Mouse (Mus musculus): ENCODE measurements at regions not wholly inside any gene's neighbourhood (a gene's known extent, or its start where the extent isn't known, plus 50 kb on each side); places are given as distances from the start of the nearest gene placed in this dataset.

DNA sequence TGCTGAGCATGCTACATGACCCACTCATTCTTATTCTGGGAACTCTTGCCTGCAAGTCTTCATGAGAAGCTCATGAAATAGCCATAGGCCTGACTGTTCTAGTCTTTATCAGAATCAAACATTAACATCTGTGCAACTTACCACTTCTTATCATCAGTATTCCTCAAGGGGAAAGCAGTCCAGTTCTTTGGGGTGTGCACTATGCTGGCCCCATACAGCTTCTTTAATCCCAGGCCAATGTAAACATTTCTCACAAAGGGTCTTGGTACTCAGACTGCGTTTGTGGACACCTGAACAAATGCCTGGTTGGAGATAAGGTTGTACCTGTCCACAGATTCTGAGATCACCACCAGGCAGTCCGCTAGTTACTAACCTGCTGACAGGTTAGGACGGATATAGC is 51.3 kb downstream of the 3110018I06Rik start:
- no peak for DNase-seq (ENCODE audit: low read depth, low spot score)

DNA sequence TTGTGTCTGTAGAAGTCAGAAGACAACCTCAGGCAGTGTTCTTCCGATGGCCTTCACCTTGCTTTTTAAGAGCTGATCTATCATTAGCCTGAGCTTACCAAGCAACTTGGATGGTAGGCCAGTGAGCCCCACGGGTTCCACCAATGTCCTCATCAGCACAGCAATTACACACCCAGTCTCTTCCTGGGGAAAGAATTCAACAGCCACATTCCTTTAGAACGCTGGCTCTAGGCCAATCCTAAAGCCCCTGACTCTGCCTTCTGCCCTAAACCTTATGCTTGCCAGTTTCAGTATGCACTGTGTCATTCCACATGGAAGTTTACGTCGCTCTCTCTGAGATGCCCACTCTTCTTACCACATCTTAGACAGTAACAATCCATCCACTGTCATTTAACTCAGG is 52.8 kb downstream of the 3110018I06Rik start:
- DNase-seq (ENCODE audit: low read depth, low spot score): no peak

DNA sequence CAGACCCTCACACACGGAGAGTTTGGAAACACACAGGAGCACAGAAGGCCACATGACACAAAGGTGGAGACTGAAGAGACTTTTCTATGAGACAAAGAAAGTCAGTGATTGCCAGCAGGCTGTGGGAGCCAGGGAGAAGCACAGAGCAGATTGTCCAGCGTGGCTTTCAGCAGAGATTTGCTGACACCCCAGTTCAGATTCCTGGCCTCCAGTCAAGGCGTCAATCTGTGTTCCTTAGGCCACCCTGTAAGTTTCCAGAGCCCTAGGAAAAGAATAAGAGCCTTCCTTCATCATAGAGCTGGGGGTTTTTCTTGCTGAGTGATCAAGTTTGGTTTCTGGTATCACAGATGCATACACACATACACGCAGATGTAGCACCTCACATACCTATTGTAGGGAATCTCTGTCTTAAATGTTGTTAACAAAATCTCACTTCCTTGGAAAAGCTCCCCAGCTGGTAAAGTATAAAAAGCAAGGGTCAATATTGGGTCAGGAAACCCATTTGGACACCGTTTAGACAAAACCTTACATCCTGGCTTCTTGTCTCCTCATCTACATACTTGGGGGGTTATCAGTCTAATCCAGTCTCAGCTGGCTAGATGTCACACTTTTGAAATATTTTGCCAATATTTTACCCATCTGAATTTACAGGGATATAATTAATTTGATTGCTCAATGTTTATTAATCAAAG is 58.9 kb downstream of the 3110018I06Rik start:
- no peak for DNase-seq (ENCODE audit: low read depth, low spot score)

DNA sequence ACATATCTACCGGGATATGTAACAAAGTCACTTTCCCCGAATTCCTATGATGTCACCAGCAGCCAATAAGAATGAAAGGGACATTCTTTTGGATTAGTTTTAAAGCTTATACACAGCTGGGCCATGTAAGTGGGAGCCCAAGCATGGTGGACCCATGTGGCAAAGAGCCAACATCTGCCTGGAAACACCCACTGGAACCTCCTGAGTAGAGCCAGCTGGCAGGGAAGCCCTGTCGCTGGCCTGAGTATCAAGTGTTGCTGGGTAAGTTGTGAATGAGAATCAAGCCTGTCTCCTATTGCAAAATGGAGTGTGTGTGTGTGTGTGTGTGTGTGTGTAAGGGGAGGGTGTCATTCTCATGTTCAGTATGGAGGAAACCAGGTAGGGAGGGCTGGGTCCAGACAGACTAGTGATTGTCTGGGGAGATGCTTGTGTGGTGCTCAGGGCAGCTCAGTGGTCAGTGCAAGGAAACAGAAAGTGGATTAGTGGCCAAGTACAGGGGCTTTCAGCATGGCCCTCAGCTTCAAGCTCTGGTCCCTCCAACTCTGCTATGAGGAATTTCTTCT is 59.5 kb downstream of the 3110018I06Rik start:
- DNase-seq (ENCODE audit: low read depth, low spot score): no peak

DNA sequence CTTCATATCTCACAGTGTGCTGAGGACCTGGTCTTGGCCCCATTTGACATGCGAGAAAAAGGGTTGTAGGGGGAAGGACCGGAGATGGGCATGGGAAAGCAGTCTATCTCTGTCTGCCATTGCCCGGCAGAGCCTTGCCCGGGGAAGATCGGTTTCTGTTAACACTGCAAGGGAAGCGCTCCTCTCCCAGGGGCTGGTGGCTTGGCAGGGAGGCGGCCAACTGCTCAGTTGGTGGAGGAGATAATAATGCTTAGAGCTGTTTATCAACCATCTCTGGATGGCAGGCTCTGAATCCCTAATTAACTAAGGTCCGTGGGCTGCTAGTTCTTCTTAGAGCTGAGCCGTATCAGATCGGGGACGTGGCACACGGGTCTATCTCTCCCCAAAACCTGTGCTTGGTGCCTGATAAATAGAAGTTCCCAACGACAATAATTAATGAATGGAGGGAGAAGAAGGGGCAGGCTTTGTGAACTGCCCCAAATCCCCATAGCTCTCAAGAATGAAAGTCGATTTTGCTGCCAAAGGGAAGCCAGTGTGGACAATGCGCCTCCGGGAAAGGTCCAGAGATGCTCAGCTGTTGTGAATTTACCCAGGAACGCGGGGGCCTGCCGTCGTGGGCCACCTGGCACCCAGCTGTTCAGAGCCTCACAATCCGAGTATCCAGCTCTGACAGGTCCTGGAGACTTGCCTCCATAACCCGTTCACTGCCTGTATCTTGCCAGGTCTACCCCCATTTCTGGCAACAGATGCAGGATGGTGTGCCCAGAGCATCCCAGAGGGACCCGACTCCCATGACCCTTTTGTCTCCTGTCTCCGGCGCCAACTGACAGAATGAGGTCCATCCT is 61.2 kb downstream of the 3110018I06Rik start:
- no peak for DNase-seq (ENCODE audit: low read depth, low spot score)

DNA sequence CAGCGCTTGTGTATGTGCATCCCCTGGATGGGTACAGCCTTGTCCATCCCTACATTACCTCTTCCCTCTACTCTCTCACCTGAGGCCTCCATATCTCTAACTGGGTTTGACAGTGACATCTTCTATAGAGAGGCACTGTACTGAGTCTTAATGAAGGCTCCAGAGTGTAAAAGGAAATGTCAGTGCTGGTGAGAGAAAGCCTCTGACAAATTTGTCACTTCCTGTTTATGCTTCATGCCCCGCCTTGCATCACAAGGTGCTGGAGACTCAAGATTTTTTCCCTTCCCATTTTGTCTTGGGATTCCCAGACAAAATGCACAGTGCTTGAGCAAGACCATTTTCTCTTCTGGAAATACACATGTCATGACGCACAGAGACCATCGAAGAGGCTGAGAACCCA is 70.8 kb downstream of the 3110018I06Rik start:
- no peak for DNase-seq (ENCODE audit: low read depth, low spot score)

DNA sequence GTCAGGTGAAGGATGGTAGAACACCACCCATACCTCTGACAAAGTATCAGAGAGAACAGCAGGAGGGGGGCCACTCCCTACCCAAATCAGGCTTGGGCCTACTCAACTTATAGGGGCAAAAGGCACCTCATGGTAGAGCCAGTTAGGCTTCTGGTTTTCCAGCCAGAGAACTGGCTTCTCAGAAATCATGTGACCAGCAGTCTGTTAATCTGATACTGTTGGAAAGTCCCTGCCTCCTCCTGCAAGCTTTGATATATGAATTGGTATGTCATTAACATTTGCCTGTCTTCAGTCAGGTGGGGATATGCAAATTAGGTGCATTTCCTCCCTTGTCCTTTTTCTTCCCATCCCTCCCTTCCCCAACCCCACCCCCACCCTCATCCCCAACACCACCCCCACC is 71.7 kb downstream of the 3110018I06Rik start:
- peak; percentile 14 for DNase-seq (ENCODE audit: low read depth, low spot score)

DNA sequence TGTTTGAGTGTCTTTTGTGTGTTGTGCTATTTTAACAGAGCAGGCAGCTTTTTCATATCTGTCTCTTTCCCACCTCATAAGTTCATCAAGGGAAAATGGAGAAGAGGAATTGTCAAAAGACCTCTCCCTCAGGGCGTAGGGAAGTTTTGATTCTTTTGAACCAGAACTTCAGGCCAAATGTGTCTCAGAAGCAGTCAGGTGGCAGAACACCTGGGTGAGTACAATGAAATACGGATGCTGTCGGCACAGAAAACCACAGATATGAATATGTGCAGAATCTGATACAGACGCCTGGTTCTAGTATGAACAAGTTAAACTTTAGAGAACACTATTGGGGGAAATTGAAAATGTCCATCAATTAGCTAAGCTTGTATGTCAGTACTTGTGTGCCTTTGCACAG is 84.2 kb downstream of the 3110018I06Rik start:
- no peak for DNase-seq (ENCODE audit: low read depth, low spot score)

DNA sequence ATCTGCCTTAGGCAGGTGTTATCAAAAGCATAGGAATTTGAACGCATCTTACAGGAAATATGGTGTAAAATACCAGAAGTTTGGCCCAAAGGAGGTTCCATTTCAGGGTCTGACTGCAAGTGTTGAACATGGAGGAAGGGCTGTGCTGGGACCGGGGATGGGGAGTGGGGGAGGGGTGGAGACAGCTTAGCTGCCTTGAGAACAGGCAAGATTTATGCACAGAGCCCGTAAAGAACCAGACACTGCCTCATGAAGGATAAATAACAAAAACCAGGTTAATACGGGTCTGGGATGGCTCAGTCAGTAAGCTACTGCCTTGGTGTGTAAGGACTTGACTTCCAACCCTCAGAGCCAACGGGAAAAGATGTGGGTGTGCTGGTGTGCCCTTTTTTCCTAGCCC is 91.1 kb downstream of the 3110018I06Rik start:
- DNase-seq (ENCODE audit: low read depth, low spot score): no peak

DNA sequence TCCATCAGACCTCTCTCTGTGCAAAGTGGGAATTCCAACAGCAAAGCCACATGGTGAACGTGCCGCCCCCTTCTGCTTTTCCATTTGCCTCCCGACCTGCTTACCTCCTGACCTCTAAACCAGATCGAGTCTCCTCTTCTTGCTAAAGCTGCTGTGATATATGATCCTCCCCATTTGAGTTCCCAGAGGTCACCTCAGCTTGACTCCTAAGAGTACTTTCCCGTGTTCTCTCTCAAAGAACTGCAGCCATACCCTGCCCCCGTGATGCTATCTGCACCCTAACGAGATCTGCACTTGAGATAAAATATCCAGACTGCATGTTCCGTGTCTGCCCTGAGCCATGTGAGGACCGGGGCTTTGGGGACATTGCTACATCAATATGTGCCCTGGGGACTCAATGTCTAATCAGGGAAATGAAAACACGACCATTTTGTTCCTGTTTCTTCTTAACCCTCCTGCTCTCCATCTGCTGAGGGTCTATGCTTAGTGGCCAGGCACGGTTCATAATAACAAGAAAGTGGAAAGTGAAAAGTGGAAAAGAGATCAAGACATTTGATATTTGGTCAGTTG is 94.8 kb downstream of the 3110018I06Rik start:
- no peak for DNase-seq (ENCODE audit: low read depth, low spot score)

DNA sequence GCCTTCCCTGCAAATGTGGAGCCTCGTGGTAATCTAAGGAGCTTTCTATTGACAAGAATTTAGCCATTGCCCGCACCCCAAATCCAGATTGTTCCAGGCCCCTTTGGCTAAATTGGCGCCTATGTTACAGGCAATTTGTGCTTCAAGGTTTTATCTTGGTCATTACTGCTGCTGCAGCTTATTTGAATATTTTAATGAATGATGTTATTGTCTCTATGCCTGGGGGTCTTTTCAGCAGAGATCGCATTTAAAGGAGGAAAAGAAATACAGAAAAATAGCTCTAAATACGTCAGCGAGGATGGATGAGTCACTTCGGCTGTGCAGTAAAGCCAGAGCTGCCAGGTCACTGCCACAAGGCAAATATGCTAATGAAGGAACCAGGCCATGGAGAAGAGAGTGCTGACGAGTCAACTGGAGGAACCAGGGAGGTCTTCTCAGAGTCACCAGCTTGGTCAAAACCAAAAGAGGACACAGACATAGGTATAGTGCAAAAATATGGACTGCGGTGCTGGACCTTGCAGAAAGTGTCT is 97.3 kb downstream of the 3110018I06Rik start:
- DNase-seq (ENCODE audit: low read depth, low spot score): no peak

DNA sequence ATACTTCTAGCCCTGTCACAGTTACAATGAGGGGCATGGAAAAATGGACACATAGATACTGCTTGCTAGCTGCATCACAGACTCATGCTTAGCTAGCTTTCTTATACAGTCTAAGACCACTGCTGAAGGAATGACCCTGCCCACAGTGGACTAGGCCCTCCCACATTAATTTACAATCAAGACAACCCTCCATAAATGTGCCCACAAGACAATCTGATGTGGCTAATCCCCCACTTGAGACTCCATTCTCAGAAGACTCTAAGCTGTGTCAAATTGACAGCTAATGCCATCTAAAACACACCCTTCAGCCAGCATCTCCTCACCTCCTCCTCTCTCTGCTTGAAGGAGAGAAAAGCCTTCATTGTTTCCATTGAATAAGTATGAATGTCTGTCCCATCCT is 107.8 kb downstream of the 3110018I06Rik start:
- no peak for DNase-seq (ENCODE audit: low read depth, low spot score)

DNA sequence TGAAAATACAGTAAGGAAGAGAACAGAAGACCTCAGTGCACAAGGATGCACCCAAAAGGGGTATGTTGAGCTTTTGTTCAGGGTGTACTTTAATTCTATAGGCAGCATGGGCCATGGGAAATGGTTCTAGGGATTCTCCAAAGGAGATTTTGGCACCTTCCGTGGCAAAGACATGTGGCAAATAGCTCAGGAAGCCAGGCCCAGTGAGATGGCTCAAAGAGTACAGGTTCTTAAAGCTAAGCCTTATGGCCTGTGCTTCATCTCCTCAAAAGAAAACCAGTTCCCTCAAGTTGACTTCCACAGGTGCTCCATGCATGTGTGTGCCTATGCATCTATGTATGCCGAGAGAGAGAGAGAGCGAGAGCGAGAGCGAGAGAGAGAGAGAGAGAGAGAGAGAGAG is 112.1 kb downstream of the 3110018I06Rik start:
- DNase-seq (ENCODE audit: low read depth, low spot score): no peak

DNA sequence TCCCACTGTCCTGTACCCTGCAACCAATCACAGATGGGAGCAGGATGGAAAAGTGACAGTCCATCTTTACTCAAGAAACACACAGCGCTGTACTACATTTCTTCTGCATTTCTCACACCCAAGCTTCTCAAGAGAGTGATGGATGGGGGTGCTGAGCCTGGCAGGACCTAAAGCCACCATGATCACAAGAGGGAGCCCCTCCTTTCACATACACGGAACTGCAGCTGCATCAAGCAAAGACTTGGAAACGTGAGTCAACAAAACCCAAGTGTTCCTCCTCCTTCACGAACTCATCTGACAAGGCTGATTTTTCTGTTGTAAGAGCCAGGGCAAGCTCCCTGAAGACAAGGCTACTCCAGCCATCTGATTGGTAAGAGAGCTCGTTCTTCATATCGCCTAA is 120.5 kb downstream of the 3110018I06Rik start:
- DNase-seq (ENCODE audit: low read depth, low spot score): no peak

DNA sequence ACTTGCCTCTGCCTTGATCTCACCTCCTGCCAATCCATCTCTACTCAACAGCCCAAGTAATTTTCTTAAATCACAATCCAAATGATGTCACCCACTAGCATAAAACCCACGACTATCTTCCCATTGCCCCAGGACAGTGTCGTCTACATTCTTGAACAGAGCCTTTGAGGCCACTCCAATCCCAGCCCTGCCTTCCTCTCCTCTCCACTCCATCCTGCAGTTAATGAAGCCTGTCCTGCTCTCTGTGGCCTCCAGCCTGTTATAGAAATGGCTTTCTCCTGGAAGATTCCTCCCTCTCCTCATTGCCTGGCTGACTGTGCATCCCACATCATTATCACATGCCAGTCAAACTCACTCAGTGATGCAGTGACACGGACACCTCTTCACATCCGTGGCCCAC is 121.6 kb downstream of the 3110018I06Rik start:
- DNase-seq (ENCODE audit: low read depth, low spot score): no peak

DNA sequence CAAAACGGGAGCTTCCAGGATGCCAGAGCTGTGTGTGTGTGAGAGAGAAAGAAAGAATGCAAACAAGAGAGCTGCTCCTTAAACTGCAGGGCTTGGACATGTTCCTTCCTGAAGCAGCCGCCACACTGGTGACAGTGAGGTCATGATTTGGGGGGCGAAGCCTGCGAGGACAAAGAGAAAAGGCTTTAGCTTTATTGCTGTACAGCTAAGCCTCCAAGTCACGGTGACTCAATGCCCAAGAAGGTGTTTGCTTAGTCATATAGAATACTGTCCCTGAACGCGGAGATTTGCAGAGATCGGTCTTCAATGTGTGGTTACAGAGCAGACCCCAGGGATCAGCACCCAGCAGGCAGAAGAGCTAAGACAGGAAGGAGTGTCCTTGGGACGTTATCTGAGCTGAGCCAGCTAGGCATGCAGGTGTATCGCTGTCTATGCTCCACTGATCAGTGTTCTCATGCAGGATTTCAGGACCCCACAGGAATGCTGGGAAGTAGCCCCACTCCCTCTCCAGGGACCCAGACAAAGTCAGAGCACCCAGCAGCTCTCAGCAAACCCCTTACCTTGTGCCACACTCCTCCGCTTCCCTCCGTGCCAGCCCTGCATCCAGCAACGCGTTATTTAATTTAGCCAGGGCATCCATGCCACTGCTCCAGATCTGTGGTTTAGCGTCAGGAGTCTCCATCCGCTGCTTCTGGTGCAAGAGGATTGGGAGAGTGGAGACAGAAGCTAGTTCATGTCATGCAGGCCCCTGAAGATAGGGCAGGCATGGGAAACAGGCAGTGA is 129.0 kb downstream of the 3110018I06Rik start:
- DNase-seq (ENCODE audit: low read depth, low spot score): peak; percentile 2

DNA sequence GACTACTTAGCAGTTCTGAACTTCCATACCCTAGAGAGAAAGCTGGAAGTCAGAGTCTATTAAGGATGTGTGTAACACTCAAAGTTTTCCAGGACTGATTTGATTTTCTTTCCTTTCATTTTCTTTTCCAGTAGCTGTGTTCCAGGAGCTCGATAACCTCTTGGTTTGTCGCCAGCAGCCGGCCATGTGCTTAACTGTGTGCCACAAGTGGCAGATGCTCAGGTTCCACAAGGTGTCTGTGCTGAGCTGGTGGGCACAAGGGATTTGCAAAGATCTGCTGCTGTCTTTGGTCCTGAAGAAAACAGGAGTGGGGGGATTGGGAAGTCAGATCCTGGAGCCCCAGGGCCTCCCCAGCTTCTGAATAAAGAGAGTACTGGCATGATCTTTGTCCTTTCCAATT is 136.0 kb downstream of the 3110018I06Rik start:
- DNase-seq (ENCODE audit: low read depth, low spot score): no peak

DNA sequence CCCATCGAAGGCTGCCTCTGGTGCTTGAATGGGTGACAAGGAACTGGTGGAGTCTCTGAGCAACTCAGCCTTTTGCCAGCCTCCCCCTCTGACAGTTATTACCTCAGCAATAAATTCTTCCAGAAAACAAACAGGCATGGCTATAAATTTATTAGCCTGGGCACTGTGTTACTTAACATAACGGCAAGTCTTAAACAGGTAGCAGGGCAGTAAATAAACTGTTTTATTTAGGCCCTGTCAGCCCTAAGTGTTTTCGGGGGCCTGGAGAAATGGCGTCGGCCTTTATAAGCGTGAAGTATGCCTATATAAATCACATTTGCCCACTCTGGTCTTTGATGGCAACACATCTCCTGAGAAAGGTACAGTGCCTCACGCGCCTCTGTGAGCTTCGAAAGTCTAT is 159.6 kb downstream of the 3110018I06Rik start:
- no peak for DNase-seq (ENCODE audit: low read depth, low spot score)

DNA sequence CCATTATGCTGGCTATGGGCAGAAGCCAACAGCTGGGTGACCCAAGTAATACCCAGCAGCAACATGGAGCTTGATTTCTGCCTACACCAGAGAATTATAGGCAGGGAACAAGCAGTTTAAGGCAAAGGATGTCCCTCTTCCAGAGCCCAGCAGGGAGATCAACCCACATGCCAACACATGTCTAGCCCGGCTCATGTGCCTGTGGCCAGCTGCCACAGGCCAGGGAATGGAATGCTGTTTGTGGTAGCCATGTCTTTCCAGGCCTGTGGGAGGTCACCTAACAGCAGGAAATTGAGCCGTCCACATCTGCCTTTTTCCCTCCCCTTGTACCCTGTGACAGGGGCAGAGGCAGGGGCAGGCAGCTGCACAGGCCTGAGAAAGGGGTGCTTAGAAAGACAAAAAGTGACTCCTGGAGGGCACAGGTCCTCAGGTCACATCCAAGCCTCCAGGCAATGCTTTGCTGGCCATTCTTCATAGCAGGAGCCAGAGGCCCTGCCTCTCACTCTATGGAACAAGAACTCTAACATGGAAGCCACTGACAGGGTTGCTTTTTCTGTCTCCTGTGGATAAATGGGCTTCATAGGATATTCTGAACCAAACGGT is 163.8 kb downstream of the 3110018I06Rik start:
- DNase-seq (ENCODE audit: low read depth, low spot score): no peak

DNA sequence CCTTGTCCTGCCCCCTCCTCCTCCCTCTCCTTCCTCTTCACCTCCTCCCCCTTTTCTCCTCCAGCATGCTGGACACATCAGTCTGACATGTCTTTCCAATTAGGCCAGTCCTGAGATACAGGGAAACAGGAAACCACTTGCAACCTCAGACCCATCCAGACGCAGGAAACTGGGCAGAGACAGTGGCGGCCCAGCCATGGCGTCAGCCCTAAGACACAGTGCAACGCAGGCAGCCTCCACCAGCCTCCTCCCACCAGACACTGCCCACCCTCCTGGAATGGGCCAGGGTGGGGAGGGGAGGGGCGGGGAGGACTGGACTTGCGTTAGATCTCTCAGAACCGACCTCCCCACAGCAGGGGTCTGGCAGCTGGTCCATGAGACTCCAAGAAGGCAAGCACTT is 164.7 kb downstream of the 3110018I06Rik start:
- no peak for DNase-seq (ENCODE audit: low read depth, low spot score)

DNA sequence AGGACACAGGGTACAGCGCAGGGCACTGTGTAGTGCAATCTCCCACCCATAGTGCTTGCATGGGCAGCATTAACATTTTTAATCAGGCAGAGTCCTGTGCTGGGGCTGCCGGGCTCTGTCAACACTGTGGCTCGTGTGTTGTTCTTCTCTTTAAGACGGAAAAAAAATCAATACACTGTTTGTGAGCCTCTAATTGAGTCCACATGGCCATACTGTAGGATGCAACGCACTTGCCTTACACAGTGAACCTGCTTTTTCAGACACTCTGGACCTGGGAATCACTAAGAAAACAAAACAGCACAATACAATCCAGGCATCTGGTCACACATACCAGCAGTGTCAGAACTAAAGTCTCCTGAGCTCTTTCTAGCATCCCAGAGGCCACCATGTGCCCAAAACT is 168.4 kb downstream of the 3110018I06Rik start:
- DNase-seq (ENCODE audit: low read depth, low spot score): no peak
